Mouse (Mus musculus) embryonic stem cell, embryonic (primary cell): ENCODE results near the gene Krtap4-1.
"Not testable (repeated sequence)": the region's sequence is repeated elsewhere in the genome, so short reads cannot be mapped to it uniquely, and the experiment has no call there.

ENCODE experiments used
- CTCF ChIA-PET, 4 experiments: fragments of 300-600 bp in 2 of 4; fragments of 350-600 bp in 2 of 4; sonication (Branson Sonifier 250); formaldehyde crosslinking; loops; one replicate each; lab custom pipeline; 2022; ENCODE audit warnings: inconsistent platforms in 2 of 4; lab: Charles Lee
- POLR2A ChIA-PET, 4 experiments: fragments of 300-600 bp in 2 of 4; fragments of 350-600 bp in 2 of 4; sonication (Branson Sonifier 250); formaldehyde crosslinking; loops; one replicate each; lab custom pipeline; 2022; ENCODE audit warnings: antibody characterized with exemption in 4 of 4, inconsistent platforms in 1 of 4; lab: Charles Lee

Krtap4-1 gene

DNA sequence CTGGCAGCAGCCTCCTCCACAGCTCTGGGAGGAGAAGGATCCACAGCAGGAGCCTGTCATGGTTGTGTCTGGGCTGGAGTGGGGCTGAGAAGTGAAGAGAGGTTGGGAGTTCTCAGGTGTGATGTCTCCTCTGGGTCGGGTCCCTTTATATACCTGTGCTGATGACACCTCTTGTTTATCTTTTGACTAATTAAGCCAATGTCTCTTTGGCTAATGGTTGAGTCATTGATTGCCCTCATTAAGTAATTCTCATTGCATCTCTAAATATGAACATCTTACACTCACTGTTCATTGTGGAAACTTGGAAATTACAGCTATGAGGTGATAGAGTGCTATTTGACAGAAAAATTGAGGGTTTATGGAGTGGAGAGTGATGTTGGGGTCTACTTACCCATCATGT is 24.8 kb downstream of the Krtap4-1 start, which contains the start of gene Gm11938:
TSS of gene Gm11938 (minus strand) at position 101 of the 400 bp plus-strand sequence.
- CTCF ChIA-PET = interaction anchor here in 1 of 4 experiments (1.1 kb wide), 1 partner anchor 29 kb away, joined by 3 read pairs; no protein-coding TSS in a partner anchor

GRCm38 (mm10) chr11:99597742-99598141 is 30.3 kb downstream of the Krtap4-1 start, which contains the start of gene Krtap9-3:
Gene Krtap9-3, minus strand, starts transcription at chr11:99598105.
- CTCF ChIA-PET = interaction anchor here in 2 of 4 experiments (0.5 to 0.8 kb wide), 2 partner anchors 23 to 24 kb away, joined by 3 to 5 read pairs; no protein-coding TSS in a partner anchor

More for the DNA sequence above, 24.8 kb downstream of the Krtap4-1 start, which contains the start of gene Gm11938:
- POLR2A ChIA-PET = not testable (repeated sequence)

GRCm38 (mm10) chr11:99590981-99591380 is 37.1 kb downstream of the Krtap4-1 start, which contains the start of gene Krtap1-3:
Gene Krtap1-3, minus strand, starts transcription at chr11:99591339.
- CTCF ChIA-PET = interaction anchor here in 2 of 4 experiments (0.5 to 2.1 kb wide), 2 partner anchors 17 kb away, joined by 7 to 9 read pairs; no protein-coding TSS in a partner anchor
- POLR2A ChIA-PET = no interaction called here

More at GRCm38 (mm10) chr11:99597742-99598141, 30.3 kb downstream of the Krtap4-1 start, which contains the start of gene Krtap9-3:
- POLR2A ChIA-PET = not testable (repeated sequence)

GRCm38 (mm10) chr11:99585096-99585495 is 42.9 kb downstream of the Krtap4-1 start:
- CTCF ChIA-PET = interaction anchor here in 2 of 4 experiments (0.6 to 0.7 kb wide), 2 partner anchors 11 to 435 kb away, joined by 3 read pairs; no protein-coding TSS in a partner anchor

GRCm38 (mm10) chr11:99583245-99583704 is 44.8 kb downstream of the Krtap4-1 start, which contains the start of gene Krtap1-4:
Gene Krtap1-4, minus strand, starts transcription at chr11:99583654.
- CTCF ChIA-PET = interaction anchor here in 1 of 4 experiments (1.4 kb wide), 1 partner anchor 10 kb away, joined by 3 read pairs; no protein-coding TSS in a partner anchor
- POLR2A ChIA-PET = no interaction called here

More at GRCm38 (mm10) chr11:99585096-99585495, 42.9 kb downstream of the Krtap4-1 start:
- POLR2A ChIA-PET = no interaction called here

DNA sequence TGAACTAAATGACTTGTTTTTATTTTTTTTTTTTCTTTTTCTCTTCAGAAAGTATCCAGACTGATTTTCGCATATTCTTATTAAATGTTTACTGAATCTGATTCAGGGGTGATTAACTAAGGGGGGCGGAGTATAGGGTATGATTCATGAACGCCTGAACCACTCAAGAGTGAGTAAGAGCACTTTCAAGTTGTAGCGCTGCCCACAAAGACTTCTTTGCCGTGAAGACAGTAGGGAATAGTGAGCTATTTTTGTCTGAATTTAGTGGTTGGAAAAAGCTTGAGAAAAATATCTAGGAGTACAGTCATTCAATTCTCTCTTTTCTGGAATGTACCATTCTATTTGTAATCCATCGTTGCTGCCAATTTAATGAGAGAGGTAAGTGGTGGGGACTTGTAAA is 46.5 kb downstream of the Krtap4-1 start:
- ChIA-PET CTCF (no interaction called here), POLR2A (no interaction called here)

- CTCF ChIA-PET = no interaction called here
- POLR2A ChIA-PET = no interaction called here
Measured at GRCm38 (mm10) chr11:99581051-99581450, 47.0 kb downstream of the Krtap4-1 start.

- CTCF ChIA-PET = no interaction called here
- POLR2A ChIA-PET = no interaction called here
Measured at GRCm38 (mm10) chr11:99580636-99581035, 47.4 kb downstream of the Krtap4-1 start, which contains the start of gene Krtap1-5. Gene Krtap1-5, minus strand, starts transcription at chr11:99581016.
